Mouse (Mus musculus) forebrain, embryonic 15.5 days (tissue): ENCODE results near the gene Cd200r2. TPM values are rescaled to one million over a fixed set of nuclear protein-coding genes. Genes with fewer than 3 reads are reported as not detected.

ENCODE experiments used
- ATAC-seq: fragments of 200-750 bp; cut with Nextera tagmentation; replicated peaks from 2 replicates; pipeline ENCODE4 v1.8.0; 2017; ENCODE audit warnings: mild to moderate bottlenecking, moderate TSS enrichment, moderate library complexity
- H3K27ac ChIP-seq: fragments of 300-500 bp; sonication (generic); replicated peaks from 2 replicates; pipeline ENCODE4 v1.5.1; 2015; ENCODE audit warnings: mild to moderate bottlenecking, inconsistent platforms
- H3K27me3 ChIP-seq: fragments of 300-500 bp; sonication (generic); 2 replicates; pipeline ENCODE4 v1.6.1; 2015; ENCODE audit warnings: inconsistent platforms
- H3K36me3 ChIP-seq: fragments of 300-500 bp; sonication (generic); 2 replicates; pipeline ENCODE4 v1.6.1; 2015; ENCODE audit warnings: mild to moderate bottlenecking, inconsistent platforms
- H3K4me1 ChIP-seq: fragments of 300-500 bp; sonication (generic); 2 replicates; pipeline ENCODE4 v1.6.1; 2015; ENCODE audit warnings: inconsistent platforms
- H3K4me2 ChIP-seq: fragments of 300-500 bp; sonication (generic); replicated peaks from 2 replicates; pipeline ENCODE4 v1.6.1; 2015; ENCODE audit warnings: mild to moderate bottlenecking, inconsistent platforms
- H3K4me3 ChIP-seq: fragments of 300-500 bp; sonication (generic); 2 replicates; pipeline ENCODE4 v1.5.1; 2015; ENCODE audit warnings: mild to moderate bottlenecking, inconsistent platforms
- H3K9ac ChIP-seq: fragments of 300-500 bp; sonication (generic); replicated peaks from 2 replicates; pipeline ENCODE4 v1.6.1; 2015; ENCODE audit warnings: mild to moderate bottlenecking, inconsistent platforms
- H3K9me3 ChIP-seq: fragments of 300-500 bp; sonication (generic); 2 replicates; pipeline ENCODE4 v1.6.1; 2016; ENCODE audit warnings: inconsistent platforms
- WGBS: fragments of 180-500 bp; shearing (Covaris S2); methylation state at CpG from one replicate; pipeline ENCODE4 v1.1.7; 2015; ENCODE audit warnings: mixed read lengths; 5-methylcytosine and 5-hydroxymethylcytosine counted together
- polyA plus RNA-seq: library from polyadenylated mRNA; unstranded; fragments of >200 nt; fragmentation: Nextera tagmentation; extraction: Ambion mirVana; gene quantifications from 2 replicates; pipeline ENCODE4 v1.2.1, GENCODE M21; 2015

The Cd200r2 gene
- polyA plus RNA-seq, 1 experiment from 2014 or later = not detected

GRCm38 (mm10) chr16:44962777-44963176 lies 95.9 kb downstream of the Cd200r2 start:
- no peak overlapping the region for H3K4me2 ChIP-seq
- no peak overlapping the region for H3K9ac ChIP-seq
- H3K27ac ChIP-seq = no peak overlapping the region
- no peaks in the 10 kb centered on the region for H3K27me3 ChIP-seq
- H3K36me3 ChIP-seq = no peaks in the 10 kb centered on the region
- H3K4me1 ChIP-seq = no peaks in the 10 kb centered on the region
- WGBS = 86% methylated on average over 2 of the region's 2 CpGs
- no peak overlapping the region for H3K4me3 ChIP-seq
- no peak for ATAC-seq
- H3K9me3 ChIP-seq = no peaks in the 10 kb centered on the region

DNA sequence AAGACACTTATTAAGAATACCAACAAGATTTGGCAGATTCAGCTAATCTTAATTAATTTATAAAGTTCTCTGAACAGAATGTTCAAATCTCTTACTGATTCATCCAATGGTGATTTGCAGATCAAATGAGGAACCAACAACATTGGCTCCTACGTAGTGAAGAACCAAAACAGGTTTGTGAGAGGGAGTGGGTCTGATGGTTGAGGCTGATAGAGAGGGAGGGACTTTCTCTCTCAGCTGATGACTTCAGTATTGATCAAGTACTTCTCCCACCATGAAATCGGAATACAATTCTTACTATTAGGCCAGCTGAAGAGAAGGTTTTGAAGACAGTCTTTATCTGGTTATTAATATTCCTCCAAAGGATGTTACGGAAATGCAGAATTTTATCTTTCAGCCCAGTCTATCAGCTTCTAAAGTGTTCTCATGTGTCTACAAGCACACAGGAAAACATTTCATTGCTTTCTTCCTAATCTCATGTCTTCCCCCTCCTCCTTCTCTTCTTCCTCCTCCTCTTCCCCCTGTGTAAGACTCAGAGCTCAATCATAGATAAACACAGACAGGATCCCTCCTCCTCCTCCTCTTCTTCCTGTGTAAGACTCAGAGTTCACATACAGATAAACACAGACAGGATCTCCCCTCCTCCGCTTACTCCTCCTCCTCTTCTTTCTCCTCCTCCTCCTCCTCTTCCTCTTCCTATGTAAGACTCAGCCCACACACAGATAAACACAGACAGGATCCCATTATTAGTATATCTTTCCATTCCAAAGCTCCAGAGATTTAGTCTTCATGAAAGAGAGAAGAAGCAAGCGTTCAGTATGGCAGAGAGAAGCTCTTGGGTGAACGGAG lies 97.9 kb downstream of the Cd200r2 start:
- H3K4me3 ChIP-seq = no peak overlapping the region
- H3K9me3 ChIP-seq = no peaks in the 10 kb centered on the region
- H3K4me1 ChIP-seq = no peaks in the 10 kb centered on the region
- H3K27me3 ChIP-seq = no peaks in the 10 kb centered on the region
- H3K27ac ChIP-seq = no peak overlapping the region
- no peak overlapping the region for H3K4me2 ChIP-seq
- 92% methylated on average over 6 of the region's 6 CpGs for WGBS
- ATAC-seq = no peak
- H3K9ac ChIP-seq = no peak overlapping the region
- H3K36me3 ChIP-seq = no peaks in the 10 kb centered on the region

DNA sequence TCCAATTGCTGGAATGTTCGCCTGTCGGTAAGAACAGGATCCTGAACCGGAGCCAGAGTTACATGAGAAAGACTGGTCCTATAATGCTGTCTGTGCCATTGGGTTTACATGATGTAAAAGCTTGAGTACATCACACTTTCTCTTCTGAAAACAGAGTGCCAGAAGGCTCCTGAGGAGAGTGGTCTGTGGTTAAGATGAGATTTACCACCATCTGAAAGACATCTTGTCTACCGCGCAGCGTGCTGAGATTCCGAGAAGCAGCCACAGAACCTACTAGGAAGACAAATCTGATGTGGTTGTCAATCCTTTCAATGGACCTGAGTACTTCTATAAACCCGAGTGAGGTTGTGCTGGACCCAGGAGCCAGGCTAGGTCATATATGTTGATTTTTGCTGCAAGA lies 98.5 kb downstream of the Cd200r2 start:
- Histone ChIP-seq H3K4me1 (no peaks in the 10 kb centered on the region), H3K9ac (no peak overlapping the region), H3K27me3 (no peaks in the 10 kb centered on the region), H3K4me3 (no peak overlapping the region), H3K27ac (no peak overlapping the region), H3K36me3 (no peaks in the 10 kb centered on the region), H3K4me2 (no peak overlapping the region), H3K9me3 (no peaks in the 10 kb centered on the region)
- ATAC-seq = no peak
- 96% methylated on average over 8 of the region's 8 CpGs for WGBS

Other genes starting within 250 kb of the Cd200r2 start
- gene Nepro, start 142.8 kb upstream of the Cd200r2 start, polyA plus RNA-seq = 4.5 and 4.9 TPM in 2 replicates
- gene Gtpbp8, start 120.7 kb upstream of the Cd200r2 start, polyA plus RNA-seq = 33.5 and 38.1 TPM in 2 replicates
- gene Cd200r1, start 101.4 kb upstream of the Cd200r2 start, polyA plus RNA-seq = 0.43 and 0.46 TPM in 2 replicates
- gene Cd200r4, start 55.4 kb upstream of the Cd200r2 start, polyA plus RNA-seq = not detected in 2 replicates
- gene Cd200r3, start 76.6 kb downstream of the Cd200r2 start, polyA plus RNA-seq = not detected in 2 replicates
- 26.3 and 26.5 TPM in 2 replicates for gene Ccdc80, start 226.3 kb downstream of the Cd200r2 start, polyA plus RNA-seq